Comparison of ENCODE assay signal across 27 mouse cellular contexts in the genomic region with DNA sequence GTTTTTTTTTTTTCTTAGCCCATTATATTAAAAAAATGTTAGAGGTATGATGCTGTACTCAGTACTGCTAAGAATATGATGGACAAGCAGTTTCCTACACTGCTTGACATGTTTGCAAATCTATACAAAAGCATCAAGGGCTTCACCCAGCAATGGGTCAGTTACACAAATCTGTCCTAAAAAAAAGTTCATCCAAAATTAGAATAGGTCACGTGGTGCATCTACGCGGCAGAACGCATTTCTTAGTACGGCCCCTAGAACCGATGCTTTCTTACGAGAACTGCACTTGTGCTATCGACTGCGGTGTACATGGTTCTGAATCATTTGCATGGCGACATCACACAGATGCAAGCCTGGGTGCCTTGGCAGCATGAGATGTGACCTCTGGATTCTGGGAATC.
"Had no signal": no experiment of that assay in that cellular context is flagged by ENCODE, and none has a peak within 500 bp of the region (broad histone marks: within the 10 kb centered on the region; RNA-seq: fewer than 3 reads in every experiment).

No protein-coding gene starts in this region.

- ATAC-seq: forebrain, embryonic 13.5 days; forebrain, embryonic 14.5 days; forebrain, embryonic 15.5 days; forebrain, embryonic 16.5 days; forebrain, postnatal 0 days had no signal

- H3K9ac ChIP-seq: embryonic facial prominence, embryonic 12.5 days; embryonic facial prominence, embryonic 13.5 days; embryonic facial prominence, embryonic 15.5 days; forebrain, embryonic 12.5 days; forebrain, embryonic 13.5 days; forebrain, embryonic 15.5 days; forebrain, postnatal 0 days had no signal

- H3K9me3 ChIP-seq: embryonic facial prominence, embryonic 10.5 days; embryonic facial prominence, embryonic 12.5 days; embryonic facial prominence, embryonic 13.5 days; embryonic facial prominence, embryonic 15.5 days; forebrain, embryonic 10.5 days; forebrain, embryonic 12.5 days; forebrain, embryonic 13.5 days; forebrain, embryonic 15.5 days had no signal

- H3K4me3 ChIP-seq: embryonic facial prominence, embryonic 10.5 days; embryonic facial prominence, embryonic 12.5 days; embryonic facial prominence, embryonic 13.5 days; embryonic facial prominence, embryonic 15.5 days; erythroblast, embryonic 14.5 days; forebrain, embryonic 10.5 days; forebrain, embryonic 12.5 days; forebrain, embryonic 13.5 days; forebrain, embryonic 15.5 days; gastrocnemius, adult 2 months; heart, adult 2 months had no signal

- DNase-seq: cerebellum, adult 8-10 months; cerebellum, adult 9-10 months; cerebellum, adult 9-11 months; cerebellum, postnatal 10 days; cerebellum, postnatal 14 days; cerebellum, postnatal 25 days; cerebellum, postnatal 36 days; embryo, embryonic 11 days; forebrain, postnatal 0 days; gastrocnemius, adult 2 months; gastrocnemius, postnatal 10 days; gastrocnemius, postnatal 14 days; gastrocnemius, postnatal 25 days; gastrocnemius, postnatal 36 days; heart, adult 18-20 months; heart, adult 2 months had no signal

- H3K27ac ChIP-seq: embryonic facial prominence, embryonic 10.5 days; embryonic facial prominence, embryonic 12.5 days; embryonic facial prominence, embryonic 13.5 days; embryonic facial prominence, embryonic 15.5 days; forebrain, embryonic 10.5 days; forebrain, embryonic 12.5 days; forebrain, embryonic 13.5 days; forebrain, embryonic 15.5 days; gastrocnemius, adult 2 months; heart, adult 2 months had no signal

- H3K4me1 ChIP-seq: embryonic facial prominence, embryonic 12.5 days; forebrain, embryonic 10.5 days; forebrain, embryonic 12.5 days; forebrain, embryonic 13.5 days; forebrain, embryonic 15.5 days had no signal

- H3K27me3 ChIP-seq: embryonic facial prominence, embryonic 12.5 days; embryonic facial prominence, embryonic 13.5 days; embryonic facial prominence, embryonic 15.5 days; forebrain, embryonic 12.5 days; forebrain, embryonic 13.5 days; forebrain, embryonic 15.5 days had no signal

- H3K4me2 ChIP-seq: embryonic facial prominence, embryonic 12.5 days; embryonic facial prominence, embryonic 13.5 days; embryonic facial prominence, embryonic 15.5 days; forebrain, embryonic 12.5 days; forebrain, embryonic 13.5 days; forebrain, embryonic 15.5 days had no signal
